Mouse (Mus musculus) monocyte, adult 2 months (primary cell): ENCODE results near the gene Klhl29.

ENCODE experiments used
- DNase-seq, 2 experiments: peaks; one replicate each; pipeline ENCODE4 v3.0.0; 2022; ENCODE audit warnings: low spot score in 2 of 2, low read depth in 1 of 2

Gene Klhl29

GRCm38 (mm10) chr12:5375616-5376461 is at the start of gene Klhl29:
Gene Klhl29 (minus strand): TSS chr12:5375682.
- DNase-seq = no peak

- no peak for DNase-seq
Observed at GRCm38 (mm10) chr12:5425276-5425675, 49.8 kb upstream of the Klhl29 start.

DNA sequence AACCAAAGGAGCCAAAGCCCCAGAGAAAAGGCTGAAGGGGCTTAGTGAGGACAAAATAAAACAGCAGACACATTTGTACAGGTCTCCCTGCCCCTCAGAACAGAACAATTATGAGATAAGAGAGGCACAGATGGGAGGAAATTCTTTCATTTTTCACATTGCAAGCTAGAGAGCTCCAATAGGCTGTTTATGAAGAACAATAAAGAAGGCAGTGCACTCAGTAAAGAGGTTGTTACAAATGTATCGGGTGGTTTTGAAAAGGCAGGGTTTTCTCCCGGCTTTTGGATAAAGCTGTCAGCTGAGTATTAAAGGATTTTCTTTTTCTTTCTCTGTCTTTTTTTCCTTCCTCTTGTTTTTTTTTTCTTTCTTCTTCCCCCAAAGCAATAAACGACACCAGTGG is 40.3 kb upstream of the Klhl29 start:
- DNase-seq = no peak

DNA sequence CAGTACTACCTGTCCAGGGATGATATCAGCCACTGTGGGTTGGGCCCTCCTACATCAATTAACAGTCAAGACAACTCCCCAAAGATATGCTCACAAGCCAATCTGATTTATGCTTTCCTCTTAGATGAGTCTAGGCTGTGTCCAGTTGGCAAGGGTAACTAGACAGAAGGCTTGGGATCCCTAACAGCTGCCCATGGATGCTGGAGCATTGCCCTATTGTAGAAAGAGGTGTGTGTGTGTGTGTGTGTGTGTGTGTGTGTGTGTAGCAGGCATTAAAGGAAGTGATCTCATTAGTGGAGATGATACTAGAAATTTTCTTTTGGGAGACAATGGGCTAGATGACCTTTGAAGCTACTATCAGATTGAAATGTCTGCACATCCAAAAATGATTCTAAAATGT is 38.5 kb upstream of the Klhl29 start:
- no peak for DNase-seq

DNA sequence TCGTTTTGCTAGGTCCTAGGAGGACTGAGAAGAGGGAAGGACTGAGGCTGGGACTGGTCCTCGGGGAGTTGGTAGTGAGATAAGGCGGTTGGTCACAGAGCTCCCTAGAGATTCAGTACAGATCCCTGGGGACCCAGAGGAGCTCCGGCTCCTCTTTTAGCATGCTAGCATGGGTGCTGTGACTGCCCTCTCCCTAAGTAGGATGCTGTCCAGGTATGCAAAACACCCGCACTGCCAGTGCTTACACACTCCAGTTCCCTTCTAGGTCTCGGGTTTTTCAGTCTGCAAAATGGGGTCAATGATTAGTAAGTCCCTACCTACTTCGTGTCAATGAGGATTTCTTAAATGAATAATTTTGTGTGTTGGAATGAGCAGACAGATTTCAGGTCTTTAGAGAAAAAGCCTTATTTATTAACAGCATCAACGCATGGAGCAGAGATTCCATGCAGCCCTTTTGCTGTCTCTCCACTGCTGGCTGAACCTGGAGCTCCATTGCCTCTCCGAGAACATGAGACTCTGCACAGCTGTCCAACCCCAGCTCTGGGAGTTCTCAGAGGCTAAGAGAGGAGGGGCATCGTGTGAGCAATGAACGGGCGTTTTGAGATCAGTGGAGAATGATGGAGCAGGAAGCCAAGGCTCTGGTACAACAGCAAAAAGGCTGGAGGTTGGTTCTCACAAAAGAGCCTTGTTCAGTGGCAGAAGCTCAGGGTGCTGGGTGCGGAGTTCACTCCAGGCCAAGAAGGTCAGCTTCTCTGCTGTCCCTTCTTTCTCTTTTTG is 36.5 kb upstream of the Klhl29 start:
- DNase-seq = no peak

- DNase-seq = no peak
Observed at GRCm38 (mm10) chr12:5411346-5411745, 35.9 kb upstream of the Klhl29 start.

DNA sequence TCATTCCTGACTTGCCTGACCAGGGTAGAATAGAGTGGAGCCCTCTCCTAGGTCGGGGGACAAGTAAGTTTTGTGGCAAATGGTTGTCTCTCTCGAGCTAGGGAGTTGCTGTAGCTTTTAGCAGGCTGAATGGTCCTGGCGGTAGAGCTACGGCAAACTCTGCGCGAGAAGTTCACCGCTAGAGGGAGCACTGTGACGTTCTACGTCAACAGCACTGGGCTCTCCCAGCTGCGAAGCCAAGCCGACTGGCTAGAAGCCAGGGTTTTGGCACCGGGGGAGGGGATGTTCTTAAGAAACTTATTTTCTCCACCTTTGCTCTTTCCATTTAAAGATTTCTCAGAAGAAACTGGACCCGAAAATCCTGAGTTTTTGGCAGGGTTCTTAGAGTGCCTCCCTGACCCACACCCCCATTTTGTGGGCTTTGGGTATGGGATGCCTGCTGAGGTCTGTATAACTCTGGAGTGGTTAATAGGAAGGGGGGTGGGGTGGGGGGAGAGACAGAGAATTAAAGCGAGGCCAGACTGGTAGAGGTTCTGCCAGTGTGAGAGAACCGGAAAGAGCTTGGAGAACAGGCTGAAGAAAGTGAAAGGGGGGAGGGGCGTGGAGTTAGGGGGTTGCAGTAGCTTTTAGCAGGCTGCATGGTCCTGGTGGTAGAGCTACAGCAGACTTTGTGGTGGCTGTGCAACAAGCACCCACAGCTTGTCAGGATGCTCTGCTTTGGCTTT is 35.1 kb upstream of the Klhl29 start:
- DNase-seq = no peak

- no peak for DNase-seq
Observed at GRCm38 (mm10) chr12:5407175-5407574, 31.7 kb upstream of the Klhl29 start.

GRCm38 (mm10) chr12:5397423-5397822 is 21.9 kb upstream of the Klhl29 start:
- no peak for DNase-seq

DNA sequence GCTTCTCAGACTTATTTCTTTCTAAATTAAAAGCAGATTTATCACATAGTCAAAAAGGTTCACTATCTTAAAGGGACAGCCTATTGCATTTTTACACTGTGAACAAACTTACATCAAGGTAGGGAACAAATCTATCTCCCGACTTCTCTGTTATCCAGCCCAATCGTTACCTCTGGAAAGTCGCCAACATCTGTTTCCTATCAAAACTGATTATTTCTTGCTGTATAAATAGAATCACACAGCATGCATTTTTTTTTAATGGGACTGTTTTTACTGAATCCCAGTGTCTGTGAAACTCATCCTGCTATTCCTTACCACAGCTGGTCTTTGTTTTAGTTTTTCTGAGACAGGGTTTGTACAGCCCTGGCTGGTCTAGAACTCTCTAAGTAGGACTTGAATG is 19.7 kb upstream of the Klhl29 start:
- no peak for DNase-seq

DNA sequence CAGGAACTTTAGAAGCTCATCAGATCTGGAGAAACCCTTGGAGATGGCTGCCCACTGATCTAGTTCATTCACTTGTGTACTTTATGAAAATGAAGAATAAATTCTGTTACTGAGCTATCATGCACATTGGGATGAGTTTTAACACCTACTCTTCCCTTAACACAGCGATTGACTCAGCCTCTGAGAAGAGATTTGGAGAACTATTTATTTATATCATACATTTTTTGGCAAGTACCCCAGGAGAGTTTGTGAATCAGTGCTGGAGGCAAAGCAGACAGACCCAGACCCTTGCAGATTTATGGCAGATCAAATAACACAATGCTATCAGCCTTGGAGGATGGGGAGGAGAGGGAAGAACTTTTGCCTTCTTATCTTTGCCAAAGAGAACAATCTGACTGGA is 11.6 kb upstream of the Klhl29 start:
- DNase-seq = no peak

DNA sequence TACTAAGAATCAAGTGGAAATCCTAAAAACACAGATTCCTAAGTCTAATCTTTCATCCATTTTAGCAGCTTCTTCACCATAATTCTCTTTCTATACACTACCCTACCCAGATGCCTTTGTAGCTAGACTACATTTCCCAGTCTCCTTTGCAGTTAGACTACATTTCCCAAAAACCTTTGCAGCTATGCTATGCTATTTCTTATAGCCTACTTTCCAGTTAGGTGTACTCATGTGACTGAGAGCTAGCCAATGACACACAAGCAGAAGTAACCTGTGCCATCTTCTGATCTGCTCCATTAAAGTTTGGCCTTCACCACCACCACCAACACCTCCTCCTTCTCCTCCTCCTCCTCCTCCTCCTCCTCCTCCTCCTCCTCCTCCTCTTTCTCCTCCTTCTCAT is 11.2 kb upstream of the Klhl29 start:
- DNase-seq = no peak

GRCm38 (mm10) chr12:5381694-5382093 is 6.2 kb upstream of the Klhl29 start:
- DNase-seq = no peak

GRCm38 (mm10) chr12:5374684-5375615 is 532 bp downstream of the Klhl29 start:
- DNase-seq = no peak

DNA sequence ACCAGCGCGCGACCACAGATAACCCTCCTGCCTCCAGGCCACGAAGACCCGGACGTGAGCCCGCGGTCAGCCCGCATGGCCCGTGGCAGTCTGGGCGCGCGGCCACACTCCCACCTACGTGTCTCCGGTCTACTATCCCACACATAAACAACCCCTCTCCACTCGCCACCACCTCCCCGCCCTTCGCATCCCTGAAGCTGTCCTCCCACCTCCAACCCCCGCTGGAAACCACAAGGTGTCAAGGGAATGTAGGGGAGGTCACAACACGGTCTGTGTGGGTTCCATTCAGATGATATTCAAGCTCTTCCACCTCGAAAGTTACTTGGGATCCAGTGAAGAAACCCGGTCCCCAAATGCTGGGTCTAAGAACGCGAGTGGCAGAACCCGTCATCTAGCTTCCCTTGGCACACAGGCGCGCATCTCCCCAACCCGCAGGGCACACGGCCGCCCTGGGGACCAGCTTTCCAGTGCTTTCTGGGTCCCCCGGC is 1.2 kb downstream of the Klhl29 start:
- DNase-seq = no peak

- DNase-seq = no peak
Observed at GRCm38 (mm10) chr12:5373641-5374195, 1.8 kb downstream of the Klhl29 start.

DNA sequence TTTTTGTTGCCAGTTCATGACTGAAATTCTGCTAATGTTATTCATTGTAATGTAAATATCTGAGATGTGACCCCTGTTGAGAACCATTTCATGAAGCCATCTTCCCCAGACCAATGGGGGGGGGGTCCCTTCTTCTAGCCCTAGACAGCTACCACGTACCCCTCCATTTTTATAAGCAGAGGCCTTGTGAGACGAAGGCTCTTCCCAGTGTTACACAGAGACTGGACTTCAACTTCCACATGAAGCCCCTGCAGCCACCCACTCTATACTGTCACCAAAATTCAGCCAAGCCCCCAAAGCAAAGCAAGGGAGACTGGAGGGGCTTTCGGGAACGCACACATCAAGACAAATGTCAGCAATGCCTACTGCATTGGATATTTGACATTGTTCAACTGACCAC is 6.1 kb downstream of the Klhl29 start:
- DNase-seq = no peak

DNA sequence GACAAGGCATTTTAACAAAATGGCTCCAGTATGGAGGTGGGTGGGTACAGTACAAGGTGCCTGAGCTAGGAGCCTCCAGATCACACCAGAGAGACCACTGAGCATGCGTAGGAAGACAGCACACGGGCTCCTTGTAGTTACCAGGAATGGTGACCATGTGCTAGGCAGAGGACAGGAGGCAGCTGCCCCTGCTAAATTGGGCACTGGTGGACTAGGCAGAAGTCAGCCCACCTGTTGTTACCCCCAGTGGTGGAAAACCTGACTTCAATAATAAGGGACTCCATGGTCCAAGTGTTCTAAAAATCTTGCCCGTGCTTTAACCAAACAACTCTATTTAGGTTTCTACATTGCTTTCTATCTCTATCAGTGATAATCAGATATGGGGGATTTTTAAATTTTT is 10.6 kb downstream of the Klhl29 start:
- no peak for DNase-seq

DNA sequence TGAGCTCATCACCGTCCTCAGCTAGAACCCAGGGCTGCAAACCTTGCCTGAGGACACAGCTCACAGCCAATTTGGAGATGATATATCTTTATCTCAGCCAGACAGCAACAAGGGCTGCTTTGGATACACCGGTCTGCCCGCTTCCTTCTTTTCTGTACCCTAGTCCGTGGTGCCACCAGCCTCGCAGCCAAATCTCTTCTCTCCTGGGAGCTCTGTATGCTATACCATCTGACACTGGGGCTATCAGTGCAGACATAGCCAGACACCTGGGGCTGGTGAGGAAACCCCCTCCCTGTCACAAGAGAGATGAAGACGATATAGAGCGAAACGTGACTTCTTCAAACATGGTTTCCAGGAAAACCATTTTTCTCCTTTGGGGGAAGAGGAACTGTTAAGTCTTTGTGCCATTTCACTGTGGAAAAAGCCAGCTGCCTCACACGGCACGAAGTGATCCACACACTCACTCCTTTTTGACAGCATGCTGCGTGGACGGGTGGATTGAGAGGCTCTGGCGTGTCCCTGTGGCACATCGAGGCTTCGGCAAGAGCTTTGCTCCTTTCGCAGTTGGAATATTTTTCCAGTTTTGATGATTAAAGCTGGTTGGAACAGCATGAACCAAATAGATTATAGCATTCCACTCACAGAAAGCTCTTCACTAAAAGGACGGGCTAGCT is 11.4 kb downstream of the Klhl29 start:
- no peak for DNase-seq

DNA sequence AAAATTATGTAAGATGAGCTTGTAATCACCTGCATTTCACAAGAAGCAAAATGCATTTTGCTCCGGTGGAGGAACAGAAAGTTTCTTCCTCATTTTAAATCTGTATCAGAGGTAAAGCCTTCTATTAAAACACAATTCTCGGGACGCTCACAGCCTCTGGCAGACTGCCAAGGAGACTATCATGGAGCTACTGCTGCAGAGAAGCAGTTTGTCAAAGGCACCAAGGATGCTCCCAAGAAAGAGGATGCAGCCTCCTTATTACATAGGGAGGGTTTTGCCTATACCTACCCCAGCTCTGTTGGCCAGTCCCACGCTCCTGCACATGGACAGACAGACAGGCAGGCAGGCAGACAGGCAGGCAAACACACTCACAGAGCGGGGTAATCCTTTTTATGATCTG is 16.4 kb downstream of the Klhl29 start:
- no peak for DNase-seq
